Mouse (Mus musculus): ENCODE results near the gene Ccser1.

Gene Ccser1

DNA sequence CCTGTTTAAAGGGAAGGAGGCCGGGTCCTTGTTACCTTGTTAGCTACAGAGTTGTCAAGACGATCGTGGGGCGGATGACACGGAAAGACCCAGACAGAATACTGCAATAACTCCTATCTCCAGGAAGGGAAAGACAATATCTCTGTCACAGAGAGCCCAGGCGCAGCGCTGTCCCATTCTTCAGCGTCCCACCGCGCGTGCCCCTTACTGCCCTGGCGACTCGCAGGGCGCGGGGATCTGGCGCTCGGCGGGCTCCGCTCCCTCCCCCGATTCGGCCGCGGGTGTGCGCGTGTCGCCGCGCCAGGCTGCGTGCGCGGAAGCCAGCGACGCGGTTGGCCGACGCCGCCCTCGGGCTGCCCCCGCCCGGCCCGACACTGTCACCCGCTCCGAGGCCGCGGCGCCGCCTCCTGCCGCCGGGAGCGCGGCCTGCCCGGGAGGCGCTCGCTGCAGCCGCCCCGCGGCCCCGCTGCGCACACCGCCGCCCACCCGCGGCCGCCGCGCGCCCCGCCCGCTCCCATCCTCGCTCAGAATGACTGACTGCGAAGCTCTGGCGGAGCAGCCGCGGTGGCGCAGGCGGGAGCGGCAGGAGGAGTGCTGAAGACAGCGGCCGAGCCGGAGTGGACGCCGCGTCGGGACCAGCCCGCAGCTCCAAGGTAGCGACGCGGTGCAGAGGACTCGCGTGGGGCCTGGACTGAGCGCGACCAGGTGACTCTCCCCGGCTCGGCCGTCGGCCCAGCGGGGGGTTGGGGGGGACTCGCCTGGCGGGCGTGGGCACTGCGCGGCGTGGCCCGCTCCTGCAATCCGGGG, at the start of gene Ccser1:
TSS of gene Ccser1 (plus strand) at position 376 of the 807 bp plus-strand sequence.
- no peak for DNase-seq (ENCODE audit: low spot score in 2 of 2)

DNA sequence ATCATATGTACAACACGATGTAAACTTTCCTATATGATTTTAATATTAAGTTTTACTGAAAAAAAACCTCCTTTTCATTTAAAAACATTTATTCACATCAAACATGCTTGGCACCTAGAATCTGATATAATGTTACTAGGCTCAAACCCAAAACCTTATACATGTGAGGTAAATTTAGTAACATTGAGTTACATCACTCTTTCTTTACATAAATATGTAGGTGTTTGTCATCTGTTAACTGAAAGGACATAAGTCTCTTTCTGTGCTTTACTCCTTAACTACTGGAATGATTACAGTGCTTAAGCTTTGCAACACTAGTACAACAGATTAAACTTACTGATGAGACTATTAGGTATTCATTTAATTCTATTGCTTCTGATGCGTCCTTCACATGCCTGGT, 43.7 kb upstream of the Ccser1 start:
- no peak for DNase-seq (ENCODE audit: low spot score in 2 of 2)

DNA sequence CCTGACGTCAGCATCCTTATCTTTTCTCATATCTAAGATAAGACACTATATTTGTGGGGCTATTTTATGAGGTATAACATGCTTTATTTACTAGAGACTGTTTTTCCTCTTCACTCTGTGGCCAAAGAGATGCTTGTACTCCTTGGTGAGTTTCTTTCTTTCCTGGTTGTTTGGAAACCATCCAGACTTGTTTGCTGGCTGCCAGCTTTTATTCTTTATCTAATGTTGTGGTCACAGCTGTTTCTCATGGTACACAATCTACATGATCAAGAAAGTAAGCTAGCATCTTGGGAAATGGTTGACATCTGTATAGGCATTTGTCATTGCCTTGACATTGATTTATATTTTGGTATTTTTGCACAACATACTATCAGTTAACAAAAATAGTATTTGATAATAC, 37.1 kb upstream of the Ccser1 start:
- DNase-seq (ENCODE audit: low spot score in 2 of 2) = no peak

DNA sequence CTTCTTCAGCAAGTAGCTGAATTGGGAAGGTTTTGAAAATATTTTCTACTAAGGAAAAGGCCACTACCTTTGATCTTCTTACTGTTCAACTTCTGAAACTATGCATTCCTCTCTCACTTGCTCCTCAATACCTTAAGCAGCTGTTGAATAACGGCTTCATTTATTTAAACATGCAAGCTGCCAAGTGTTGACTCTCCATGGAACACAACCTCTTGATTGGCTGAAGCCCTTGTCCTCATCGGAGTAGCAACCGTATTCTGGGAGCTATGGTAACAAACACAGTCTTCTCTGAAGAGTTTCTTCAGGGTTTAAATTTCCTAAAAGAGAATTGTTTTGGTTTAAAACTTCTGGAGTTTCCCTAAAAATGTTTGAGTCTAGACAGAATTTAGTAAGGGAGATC, 27.2 kb upstream of the Ccser1 start:
- no peak for DNase-seq (ENCODE audit: low spot score in 2 of 2)

DNA sequence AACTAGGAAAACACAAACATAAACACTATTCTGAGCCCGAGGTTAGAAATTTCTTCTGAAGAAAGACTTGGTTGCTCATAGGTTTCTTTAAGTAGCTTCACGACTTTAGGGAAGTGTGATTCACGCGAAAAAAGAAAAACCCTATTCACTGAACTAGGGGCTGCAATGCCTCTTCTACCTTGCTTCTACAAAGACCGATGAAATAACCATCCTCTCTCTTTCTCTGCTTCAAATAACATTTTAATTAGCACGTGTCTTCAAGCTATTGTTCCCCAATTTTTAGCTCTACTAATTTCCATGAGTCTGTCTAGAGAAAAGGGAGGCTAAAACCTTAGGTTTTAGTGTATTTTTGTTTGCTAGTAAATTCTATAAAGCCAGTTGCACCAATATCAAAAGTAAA, 25.5 kb upstream of the Ccser1 start:
- DNase-seq (ENCODE audit: low spot score in 2 of 2) = no peak

DNA sequence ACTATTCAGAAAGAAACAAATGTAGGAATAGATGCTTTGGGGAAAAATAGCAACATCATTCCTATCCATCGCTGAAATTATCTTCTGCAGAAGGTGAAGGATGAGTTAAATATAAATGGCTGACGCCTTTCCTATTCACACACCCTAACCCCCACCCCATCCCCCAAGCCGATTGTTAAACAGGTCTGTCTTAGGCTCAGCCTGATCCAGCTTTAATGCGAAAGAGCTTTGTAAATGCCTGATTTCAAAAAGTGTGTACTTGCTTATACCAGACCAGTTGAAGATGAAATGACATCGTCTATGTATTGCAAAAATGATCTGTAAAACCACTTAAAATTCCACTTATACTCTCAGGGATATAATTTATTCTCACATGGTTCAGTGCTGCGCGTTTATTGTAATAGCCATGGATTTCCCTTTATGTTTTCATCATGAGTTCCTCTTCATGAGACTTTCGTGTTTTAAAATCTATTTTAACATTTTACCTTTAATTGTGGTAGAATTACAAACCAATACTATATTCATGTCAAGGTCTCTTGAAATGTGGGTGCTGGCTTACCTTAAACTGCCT, 25.0 kb upstream of the Ccser1 start:
- DNase-seq (ENCODE audit: low spot score in 2 of 2) = no peak

DNA sequence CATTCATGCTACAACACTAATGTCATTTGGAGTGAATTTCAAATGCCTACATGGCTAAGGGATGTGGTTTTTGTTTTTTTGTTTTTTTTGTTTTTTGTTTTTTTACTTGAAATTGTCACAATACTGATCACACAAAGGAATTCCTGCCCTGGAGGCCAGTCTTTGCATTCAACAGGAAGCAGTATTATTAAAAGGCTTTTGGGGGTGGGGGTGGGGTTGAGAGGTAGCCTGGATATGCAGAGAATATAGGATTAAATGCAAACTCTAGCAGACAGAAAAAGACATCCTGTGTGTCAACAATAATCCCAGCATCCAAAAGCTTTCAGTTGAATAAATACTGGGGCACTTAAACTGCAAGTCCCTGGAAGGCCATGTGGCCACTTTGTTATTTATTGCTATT, 24.4 kb upstream of the Ccser1 start:
- DNase-seq (ENCODE audit: low spot score in 2 of 2) = no peak

DNA sequence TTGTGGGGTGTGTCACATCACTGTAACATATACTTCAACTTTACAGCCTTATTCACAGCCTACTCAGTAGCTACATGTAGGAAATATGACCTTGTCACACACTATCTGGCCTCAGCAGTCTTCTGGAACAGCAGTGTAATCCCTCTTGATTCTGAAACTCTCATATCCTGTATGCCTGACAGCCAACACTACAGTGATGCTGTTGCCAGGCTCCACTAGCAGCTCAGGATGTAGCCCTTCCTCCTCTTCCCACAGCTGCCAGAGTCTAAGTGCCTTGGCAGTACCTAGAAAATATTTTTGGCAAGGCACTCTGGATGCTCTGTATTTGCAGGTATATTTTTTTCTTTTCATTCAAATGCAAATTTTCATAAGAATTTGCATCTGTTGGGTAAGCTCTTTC, 18.0 kb upstream of the Ccser1 start:
- DNase-seq (ENCODE audit: low spot score in 2 of 2) = no peak

DNA sequence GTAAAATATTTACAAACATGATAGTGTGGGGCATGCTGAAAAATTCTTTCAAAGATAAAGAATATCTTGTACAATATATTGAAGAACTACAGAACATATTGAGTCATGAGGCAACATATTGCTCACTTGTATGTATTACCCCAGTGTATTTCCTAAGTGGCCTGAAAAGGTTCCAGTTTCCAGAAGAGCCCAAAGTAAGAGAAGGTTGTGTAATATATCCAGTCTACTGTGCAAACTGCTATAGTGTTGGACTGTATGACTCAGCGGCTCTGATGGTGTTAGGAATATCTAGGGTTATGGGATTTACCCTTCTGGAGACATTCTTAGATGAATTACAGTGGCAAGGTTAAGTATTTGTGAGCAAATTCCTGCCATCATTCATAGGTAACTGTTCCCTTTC, 13.2 kb upstream of the Ccser1 start:
- DNase-seq (ENCODE audit: low spot score in 2 of 2) = no peak

DNA sequence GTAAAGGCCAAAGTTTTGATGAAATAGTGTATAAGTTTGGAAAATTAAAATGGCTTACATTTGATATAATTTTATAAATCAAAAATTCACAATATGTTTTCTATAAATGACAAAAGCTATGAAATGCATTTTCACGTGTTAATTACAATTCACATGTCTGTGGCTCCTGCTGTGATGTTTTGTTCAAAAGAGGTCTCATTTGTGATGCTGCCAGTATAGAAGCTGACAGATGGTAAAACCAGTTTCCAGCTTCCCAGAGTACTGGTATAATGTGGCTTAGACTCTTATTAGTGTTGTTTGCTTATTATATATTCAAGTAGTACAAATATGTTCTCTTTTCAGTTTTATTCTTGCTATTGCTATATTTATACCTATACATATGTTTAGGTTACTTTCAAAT, 4.0 kb upstream of the Ccser1 start:
- no peak for DNase-seq (ENCODE audit: low spot score in 2 of 2)

DNA sequence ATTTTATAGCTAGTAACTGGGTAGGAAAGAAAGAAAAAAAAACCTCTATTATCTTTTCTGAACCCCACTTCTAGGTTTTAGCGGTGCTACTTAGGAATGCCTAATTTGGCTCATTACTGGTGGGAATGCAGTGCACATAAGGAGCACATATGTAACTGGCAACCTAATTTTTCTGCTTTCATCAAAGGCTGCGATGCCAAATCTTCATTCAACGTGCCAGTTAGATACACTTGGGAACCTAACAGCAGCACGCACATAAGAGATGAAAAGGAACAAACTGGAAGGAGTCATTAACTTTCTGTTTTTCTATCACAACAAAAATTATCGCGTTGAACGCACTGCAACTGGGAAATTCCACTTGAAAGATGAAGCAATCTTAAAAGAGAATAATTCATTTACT, 2.6 kb upstream of the Ccser1 start:
- no peak for DNase-seq (ENCODE audit: low spot score in 2 of 2)

DNA sequence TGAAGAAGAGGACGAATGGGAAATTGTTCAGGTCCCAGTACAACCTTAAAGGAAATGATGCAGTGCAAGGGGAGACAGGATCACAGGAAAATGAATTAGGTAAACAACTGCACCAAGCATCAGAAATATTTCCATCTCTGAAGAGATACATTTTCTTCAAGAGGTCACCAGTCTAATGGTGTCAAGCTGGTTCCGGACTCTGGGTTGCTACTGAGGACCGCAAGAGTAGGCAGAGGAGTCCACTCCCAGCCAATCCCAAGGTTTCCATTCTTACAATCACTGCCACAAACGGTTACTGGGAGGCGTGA, 529 bp upstream of the Ccser1 start:
- no peak for DNase-seq (ENCODE audit: low spot score in 2 of 2)

DNA sequence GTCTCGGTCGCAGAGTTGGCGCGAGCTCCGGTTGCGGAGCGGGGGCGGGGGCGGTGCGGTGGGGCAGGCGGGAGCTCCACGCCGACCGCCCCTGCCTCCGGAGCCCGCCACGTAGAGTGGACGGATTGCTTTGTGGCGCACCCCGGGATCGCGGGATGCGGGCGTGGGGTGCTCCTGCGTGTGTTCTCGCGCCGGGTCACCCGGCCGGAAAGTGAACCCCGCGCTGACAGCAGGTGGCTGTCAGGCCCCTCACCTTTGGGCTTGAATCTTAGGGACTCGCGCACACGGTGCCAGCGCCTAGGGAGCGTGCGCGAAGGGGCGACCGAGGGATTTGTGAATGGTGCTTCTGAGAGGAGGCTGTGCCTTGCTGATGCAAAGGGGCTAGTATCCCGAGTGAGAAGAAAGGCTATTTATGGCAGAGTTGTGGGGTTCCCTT, 650 bp downstream of the Ccser1 start:
- no peak for DNase-seq (ENCODE audit: low spot score in 2 of 2)

DNA sequence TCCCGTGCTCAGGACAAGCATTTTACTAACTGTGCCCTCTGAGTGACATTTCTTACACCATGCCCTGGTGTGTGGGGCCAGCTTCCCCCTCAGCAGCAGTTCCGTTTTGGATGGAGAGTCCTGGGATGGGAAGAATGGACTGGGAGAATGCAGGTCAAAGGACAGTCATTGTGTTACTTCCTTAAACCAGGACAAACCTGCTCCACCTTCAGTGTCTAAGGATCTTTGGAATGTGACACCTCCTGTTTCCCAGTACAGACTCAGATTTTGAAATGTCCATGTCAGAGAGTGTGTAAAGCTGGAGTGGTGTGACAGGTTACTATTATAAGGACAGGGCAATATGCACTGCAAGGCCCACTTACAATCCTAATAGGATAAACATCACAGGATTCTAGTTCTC, 8.9 kb downstream of the Ccser1 start:
- DNase-seq (ENCODE audit: low spot score in 2 of 2) = no peak

DNA sequence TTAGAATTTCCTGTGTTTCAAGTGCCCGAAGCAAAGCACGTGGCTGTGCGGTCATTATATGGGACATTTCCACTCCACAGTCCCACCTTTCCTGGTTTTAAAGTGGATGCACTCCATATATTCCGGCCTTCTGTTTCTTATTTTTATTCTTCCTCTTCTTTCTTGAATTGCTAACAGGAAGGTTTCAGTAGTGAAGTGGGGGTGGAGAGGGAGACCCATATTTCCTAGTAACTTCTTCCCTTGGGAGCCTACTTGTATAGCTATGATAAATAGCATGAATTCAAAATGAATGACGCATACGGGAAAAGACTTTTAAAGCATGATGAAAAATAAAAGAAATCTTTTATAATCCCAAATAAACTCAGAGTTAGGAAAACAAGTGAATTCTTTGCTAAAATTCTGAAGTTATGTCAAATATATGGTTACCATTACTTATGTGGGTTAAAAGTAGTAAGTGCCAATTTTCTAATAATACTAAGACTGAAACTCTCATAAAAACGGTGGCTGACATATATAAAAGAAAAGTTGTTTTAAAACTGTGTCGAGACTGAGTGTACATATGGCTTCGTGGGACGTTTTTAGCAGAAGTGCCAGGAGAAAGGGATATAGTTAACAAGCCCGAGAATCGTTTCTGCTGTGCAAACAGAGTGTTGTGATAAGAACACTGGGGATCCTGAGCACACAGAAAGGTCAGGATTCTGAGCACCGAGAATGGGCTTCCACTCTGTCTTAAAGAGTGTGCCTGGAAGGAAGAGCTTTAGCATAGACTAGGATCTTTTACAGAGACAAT, 11.7 kb downstream of the Ccser1 start:
- no peak for DNase-seq (ENCODE audit: low spot score in 2 of 2)

DNA sequence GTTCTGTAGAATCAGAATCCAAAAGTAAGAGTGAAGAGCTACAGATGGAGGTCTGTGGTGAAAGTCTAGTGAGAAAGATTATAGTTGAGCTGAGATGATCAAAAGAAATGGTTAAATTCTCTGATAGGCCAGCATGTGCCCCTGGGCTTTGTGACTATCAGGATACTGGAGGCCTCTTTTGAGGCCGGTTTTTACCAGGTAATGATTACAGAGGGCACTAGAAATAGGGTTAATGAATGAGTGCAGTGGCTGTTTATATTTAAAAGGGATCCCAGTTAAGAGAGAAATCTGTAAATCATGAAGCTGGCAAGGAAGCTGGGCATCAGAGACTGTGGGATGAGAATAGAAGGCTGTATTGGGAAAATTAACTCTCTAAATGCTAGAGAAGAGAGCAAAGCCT, 23.2 kb downstream of the Ccser1 start:
- DNase-seq (ENCODE audit: low spot score in 2 of 2) = no peak

DNA sequence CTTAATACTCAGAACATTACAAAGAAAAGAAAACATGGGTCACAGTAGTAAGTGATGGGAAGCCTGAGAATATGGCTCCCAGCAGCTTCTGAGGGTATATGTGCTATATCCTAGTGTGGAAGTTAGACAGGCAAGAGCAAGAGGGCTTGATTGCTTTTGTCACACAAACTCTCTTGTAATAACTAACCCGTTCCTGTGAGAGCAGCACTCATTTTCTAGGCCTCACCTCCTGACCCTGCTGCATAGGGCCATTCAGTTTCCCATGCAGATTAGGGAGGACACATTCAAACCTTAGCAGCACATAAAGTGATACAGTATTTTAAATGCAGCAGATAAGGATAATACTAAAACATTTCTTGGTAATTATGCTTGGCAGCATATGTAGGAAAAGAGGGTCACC, 25.9 kb downstream of the Ccser1 start:
- no peak for DNase-seq (ENCODE audit: low spot score in 2 of 2)

DNA sequence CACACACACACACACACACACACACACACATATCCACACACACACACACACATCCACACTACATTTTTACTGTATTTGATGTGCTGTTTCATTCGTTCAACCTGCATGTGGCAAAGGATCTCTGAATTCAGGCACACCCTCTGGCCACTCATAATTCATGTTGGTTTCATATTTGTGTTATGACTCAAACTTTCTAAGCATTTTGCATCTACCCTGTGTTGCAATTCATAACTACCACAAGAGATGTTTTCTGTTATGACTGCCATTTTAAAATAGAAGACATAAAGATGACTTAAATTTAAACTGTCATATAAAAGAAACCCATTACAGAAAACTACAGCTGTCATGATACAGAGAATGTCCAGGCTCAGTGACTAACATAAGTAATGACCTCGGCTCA, 26.5 kb downstream of the Ccser1 start:
- no peak for DNase-seq (ENCODE audit: low spot score in 2 of 2)

DNA sequence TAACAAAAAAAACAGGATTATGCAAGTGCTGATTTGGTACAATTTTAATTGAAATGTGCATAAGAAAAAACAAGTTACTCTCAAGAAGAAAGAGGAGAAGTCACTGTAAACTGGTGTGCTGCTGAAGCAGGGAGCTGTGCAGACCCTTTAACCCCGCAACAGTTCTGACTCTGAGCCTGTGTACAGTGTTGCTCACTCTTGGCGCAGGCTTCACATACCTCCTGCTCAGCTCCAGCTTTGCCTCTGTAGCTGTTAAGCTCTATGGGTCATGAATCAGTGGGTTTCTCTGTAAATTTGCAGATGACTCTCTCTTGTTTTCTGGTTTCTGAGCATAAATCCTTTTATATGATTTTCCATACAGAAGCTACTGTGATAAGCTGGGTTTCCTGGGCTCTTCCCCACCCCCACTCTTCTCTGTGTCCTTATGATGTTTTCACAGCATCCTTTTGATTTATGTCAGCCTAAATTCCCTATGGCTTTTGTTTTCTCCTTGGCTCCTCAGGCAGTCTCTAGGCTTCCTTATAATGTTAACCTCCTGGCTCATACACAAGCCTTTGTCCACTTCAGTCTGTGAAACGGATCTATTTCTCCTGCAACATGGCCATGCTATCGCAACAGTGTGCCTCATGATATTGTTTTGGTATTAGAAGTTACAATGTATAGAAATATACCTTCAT, 30.1 kb downstream of the Ccser1 start:
- DNase-seq (ENCODE audit: low spot score in 2 of 2) = no peak

DNA sequence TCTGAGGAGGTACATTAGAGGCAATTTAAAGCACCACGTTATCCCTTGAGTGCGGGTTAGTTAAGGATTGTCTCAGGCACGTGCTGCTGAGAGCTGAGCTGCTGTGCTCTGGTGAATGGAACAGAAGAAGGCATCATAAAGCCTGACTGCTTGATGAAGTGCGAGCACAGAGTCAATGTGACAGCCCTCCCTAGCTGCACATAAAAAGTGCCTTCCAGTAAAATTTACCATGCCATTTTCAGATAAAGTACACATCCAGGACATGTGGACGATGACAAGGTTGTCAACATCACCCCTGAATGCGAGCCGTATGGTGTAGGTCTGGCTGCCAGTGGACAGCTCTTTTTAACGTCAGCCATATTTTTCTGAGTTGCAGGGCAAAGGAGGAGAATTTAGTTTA, 35.6 kb downstream of the Ccser1 start:
- DNase-seq (ENCODE audit: low spot score in 2 of 2) = no peak

DNA sequence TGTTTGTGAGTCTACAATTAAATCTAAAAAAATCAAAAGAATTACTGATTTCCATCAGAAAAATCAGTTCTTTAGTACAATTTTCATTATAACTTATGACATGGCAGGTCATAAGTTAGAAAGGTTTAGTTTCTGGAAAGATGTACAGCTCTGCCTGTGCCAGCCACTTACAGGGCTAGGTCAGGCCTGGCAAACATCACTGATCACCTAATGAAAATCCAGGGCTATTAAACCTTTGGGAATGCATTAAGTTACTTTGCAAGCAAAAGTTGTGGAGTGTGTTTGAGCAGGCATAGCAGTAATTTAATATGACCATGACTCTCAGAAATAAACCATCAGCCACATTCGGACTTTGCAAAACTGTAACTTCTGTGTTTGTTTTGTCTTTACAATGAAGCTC, 36.4 kb downstream of the Ccser1 start:
- no peak for DNase-seq (ENCODE audit: low spot score in 2 of 2)

DNA sequence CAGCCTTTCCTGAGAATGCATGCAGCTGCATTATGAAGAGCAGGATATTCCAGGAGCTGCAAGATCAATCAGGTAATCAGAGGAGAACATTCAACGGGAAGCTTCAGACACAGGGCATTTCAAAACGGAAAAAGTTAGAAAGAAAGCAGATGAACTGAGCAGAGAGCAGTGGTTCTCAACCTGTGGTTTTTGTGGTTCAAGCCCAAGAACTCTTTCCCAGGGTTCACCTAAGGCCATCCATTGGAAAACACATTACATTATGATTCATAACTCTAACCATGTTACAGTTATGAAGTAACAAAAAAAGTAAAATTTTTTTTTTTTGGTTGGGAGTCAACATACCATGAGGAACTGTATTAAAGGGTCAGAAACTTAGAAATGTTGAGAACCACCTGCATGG, 37.6 kb downstream of the Ccser1 start:
- no peak for DNase-seq (ENCODE audit: low spot score in 2 of 2)

DNA sequence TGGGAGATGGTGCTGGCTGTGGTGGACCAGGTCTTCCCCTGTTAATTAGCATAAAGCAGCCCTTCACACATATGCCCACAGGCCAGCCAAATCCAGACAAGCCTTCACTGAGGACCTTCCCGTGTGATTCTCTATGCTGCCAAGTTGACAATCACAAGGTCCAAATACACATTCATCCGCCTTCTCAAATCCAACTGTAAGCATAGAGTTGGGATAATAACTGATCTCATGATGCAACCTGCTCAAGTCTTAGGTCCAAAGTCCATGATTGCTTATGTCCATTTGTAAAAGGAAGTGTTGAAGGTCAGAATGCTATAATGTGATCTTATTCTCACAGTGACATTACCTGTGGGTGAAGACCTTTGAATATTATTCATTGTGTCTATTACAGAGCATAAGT, 43.4 kb downstream of the Ccser1 start:
- no peak for DNase-seq (ENCODE audit: low spot score in 2 of 2)

Data from spleen, postnatal 14 days (tissue).